Mouse (Mus musculus) olfactory bulb, adult 2 months (tissue): Measurements from ENCODE around the gene Olfr905.

Source experiments
- CTCF ChIP-seq: fragments of 200-500 bp; IDR thresholded peaks from 2 replicates; pipeline ENCODE4 v1.5.1; 2012; ENCODE audit warnings: low read depth, mild to moderate bottlenecking, low read length, moderate library complexity; ENCODE audit not compliant: insufficient read depth
- POLR2A ChIP-seq: fragments of 200-500 bp; IDR thresholded peaks from 2 replicates; pipeline ENCODE4 v1.6.1; 2012; ENCODE audit warnings: mild to moderate bottlenecking, low read depth, low read length, moderate library complexity; ENCODE audit not compliant: insufficient read depth

GRCm38 (mm10) chr9:38521280-38521679, 50.4 kb downstream of the Olfr905 start, which contains the start of gene Olfr911-ps1:
- TF ChIP-seq POLR2A, result no peak
- TF ChIP-seq CTCF, result no peak
